15 mouse cellular contexts compared by ENCODE assay signal in the genomic region with DNA sequence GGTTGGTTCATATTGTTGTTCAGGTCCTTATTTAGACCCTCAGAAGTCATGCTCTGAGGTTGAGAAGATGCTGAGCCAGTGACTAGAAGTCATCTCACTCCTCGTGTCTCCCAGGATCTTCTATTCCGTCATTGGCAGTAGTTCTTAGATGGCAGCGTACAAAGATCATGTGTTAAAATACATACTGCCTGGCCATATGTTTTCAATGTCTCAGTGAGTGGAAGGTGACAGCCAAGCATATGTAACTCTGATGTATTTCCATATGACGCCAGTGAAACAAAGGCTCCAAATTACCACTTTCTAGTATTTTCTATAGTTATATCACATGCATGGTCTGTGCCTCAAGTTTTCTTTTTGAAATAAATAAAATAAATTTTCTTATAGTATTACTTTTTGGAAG.
"Had no signal": no experiment of that assay in that cellular context is flagged by ENCODE, and none has a peak within 500 bp of the region (broad histone marks: within the 10 kb centered on the region; RNA-seq: fewer than 3 reads in every experiment).

No protein-coding gene starts in this region.

- H3K9ac ChIP-seq: lung, embryonic 15.5 days; midbrain, embryonic 13.5 days; midbrain, embryonic 15.5 days; neural tube, embryonic 12.5 days had no signal

- H3K4me1 ChIP-seq: lung, embryonic 15.5 days; megakaryocyte, embryonic 14.5 days; midbrain, embryonic 13.5 days; midbrain, embryonic 15.5 days; neural tube, embryonic 12.5 days had no signal

- H3K27ac ChIP-seq: lung, embryonic 15.5 days; macrophage; midbrain, embryonic 13.5 days; midbrain, embryonic 15.5 days; neural tube, embryonic 12.5 days had no signal

- H3K4me2 ChIP-seq: lung, embryonic 15.5 days; midbrain, embryonic 11.5 days; midbrain, embryonic 13.5 days; midbrain, embryonic 15.5 days; neural tube, embryonic 12.5 days had no signal

- H3K9me3 ChIP-seq: lung, embryonic 15.5 days; megakaryocyte, embryonic 14.5 days; midbrain, embryonic 13.5 days; midbrain, embryonic 15.5 days; neural tube, embryonic 12.5 days had no signal

- H3K4me3 ChIP-seq: lung, embryonic 15.5 days; megakaryocyte, embryonic 14.5 days; midbrain, embryonic 13.5 days; midbrain, embryonic 15.5 days; neural tube, embryonic 12.5 days had no signal

- H3K27me3 ChIP-seq: lung, embryonic 15.5 days; megakaryocyte, embryonic 14.5 days; midbrain, embryonic 13.5 days; midbrain, embryonic 15.5 days; neural tube, embryonic 12.5 days had no signal

- H3K36me3 ChIP-seq: lung, embryonic 15.5 days; midbrain, embryonic 13.5 days; midbrain, embryonic 15.5 days; neural tube, embryonic 12.5 days had no signal

- ATAC-seq: lung, postnatal 0 days; midbrain, embryonic 13.5 days; midbrain, embryonic 15.5 days had no signal

- DNase-seq: lung, adult 2 months; lung, postnatal 14 days; lung, postnatal 36 days; right cerebral cortex, postnatal 14 days; thymus, adult 18-20 months; thymus, postnatal 14 days; thymus, postnatal 36 days had no signal
